Mouse (Mus musculus) liver, postnatal 0 days (tissue): Measurements from ENCODE around the gene Asb2.

Experiments used
- CTCF ChIP-seq: sonication (generic); IDR thresholded peaks from 2 replicates; pipeline ENCODE4 v1.5.1; 2016; ENCODE audit warnings: antibody characterized with exemption, low read depth
- EP300 ChIP-seq: IDR thresholded peaks from 2 replicates; pipeline ENCODE4 v1.6.1; 2016; ENCODE audit warnings: antibody characterized with exemption, low read depth, mild to moderate bottlenecking

DNA sequence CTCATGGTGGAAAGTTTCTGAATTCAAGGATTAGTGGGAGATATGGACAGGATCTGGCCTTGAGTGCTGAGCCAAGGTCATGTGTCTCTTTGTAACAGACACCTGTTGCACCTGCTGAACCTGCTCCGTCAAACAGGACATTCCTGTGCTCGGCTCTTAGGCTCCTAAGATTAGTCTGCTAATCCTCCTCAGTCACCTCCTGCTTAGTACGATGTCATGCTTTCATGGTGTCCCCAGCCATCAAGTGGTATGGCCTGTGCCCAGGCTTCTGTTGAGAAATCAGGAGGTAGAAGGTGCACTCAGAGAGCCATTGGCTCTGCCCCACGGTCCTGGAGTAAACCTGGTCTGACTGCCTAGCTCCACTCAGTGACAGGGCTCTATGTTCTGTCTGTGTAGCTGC is 15.1 kb upstream of the Asb2 start:
- TF ChIP-seq CTCF (no peak), EP300 (no peak)
